Mouse (Mus musculus): ENCODE measurements at regions not wholly inside any gene's neighbourhood (a gene's known extent, or its start where the extent isn't known, plus 50 kb on each side); places are given as distances from the start of the nearest gene placed in this dataset.

DNA sequence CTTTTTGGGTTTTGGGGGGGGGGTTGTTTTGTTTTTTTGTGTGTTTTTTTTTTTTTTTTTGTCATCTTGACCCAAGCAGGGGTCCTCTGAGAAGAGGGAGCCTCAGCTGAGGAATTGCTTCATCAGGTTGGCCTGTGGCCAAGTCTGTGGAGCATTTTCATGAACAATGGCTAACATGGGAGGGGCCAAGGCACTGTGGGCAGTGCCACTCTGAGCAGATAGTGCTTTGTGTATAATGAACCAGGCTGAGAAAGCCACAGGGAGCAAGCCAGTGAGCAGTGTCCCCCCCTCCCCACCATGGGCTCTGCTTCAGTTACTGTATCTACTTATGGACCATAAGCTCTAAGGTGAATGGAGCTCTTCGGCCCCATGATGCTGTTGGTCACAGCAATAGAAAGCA lies 119.1 kb downstream of the Fam114a2 start:
- TF ChIP-seq RAD21 (IDR thresholded peaks at IDR 0.05; ENCODE audit: low read depth, low read length) (no peak), TBP (conservative IDR thresholded peaks at IDR 0.05; ENCODE audit: low read depth, low read length) (no peak), GABPA (IDR thresholded peaks at IDR 0.05; ENCODE audit: insufficient replicate concordance, low read depth, low read length) (no peak), POLR2A (IDR thresholded peaks at IDR 0.05; ENCODE audit: low read depth, low read length) (no peak), SMC3 (IDR thresholded peaks at IDR 0.05; ENCODE audit: low read depth, low read length) (no peak), BHLHE40 (IDR thresholded peaks at IDR 0.05; ENCODE audit: low read depth, low read length) (no peak), CTCF (conservative IDR thresholded peaks at IDR 0.05 in 1 of 2, IDR thresholded peaks at IDR 0.05 in 1 of 2; ENCODE audit: low read depth in 2 of 2, low read length in 2 of 2) (no peak), E2F4 (IDR thresholded peaks at IDR 0.05; ENCODE audit: insufficient replicate concordance, low read depth, low read length) (no peak)

Measured in CH12.LX (cell line).